Mouse (Mus musculus) left cerebral cortex, adult 11 months (tissue): ENCODE measurements at regions not wholly inside any gene's neighbourhood (a gene's known extent, or its start where the extent isn't known, plus 50 kb on each side); places are given as distances from the start of the nearest gene placed in this dataset.

Source experiments
- DNase-seq: peaks from one replicate; pipeline ENCODE4 v3.0.0; 2022; ENCODE audit warnings: low spot score

- peak; percentile 42 for DNase-seq
These were observed 68.0 kb upstream of the Rbm24 start for GRCm38 (mm10) chr13:46350075-46350747.

- DNase-seq: no peak
These were observed 62.9 kb upstream of the Rbm24 start for GRCm38 (mm10) chr13:46355306-46355705.

GRCm38 (mm10) chr13:46355975-46356374 lies 62.3 kb upstream of the Rbm24 start:
- DNase-seq: no peak

DNA sequence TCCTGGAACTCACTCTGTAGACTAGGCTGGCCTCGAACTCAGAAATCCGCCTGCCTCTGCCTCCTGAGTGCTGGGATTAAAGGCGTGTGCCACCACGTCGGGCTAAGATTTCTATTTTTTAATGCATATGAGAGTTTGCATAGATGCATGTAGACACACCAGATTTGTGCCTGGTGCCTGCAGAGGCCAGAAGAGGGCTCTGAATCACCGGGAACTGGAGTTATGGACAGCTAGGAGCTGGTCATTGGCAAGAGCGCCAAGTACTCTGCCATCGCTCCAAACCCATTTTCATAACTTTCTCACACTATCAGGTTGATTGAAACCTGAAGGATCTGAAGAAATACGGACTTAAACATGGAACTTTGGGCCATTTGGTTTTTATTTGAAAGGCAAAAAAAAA lies 61.2 kb upstream of the Rbm24 start:
- no peak for DNase-seq

DNA sequence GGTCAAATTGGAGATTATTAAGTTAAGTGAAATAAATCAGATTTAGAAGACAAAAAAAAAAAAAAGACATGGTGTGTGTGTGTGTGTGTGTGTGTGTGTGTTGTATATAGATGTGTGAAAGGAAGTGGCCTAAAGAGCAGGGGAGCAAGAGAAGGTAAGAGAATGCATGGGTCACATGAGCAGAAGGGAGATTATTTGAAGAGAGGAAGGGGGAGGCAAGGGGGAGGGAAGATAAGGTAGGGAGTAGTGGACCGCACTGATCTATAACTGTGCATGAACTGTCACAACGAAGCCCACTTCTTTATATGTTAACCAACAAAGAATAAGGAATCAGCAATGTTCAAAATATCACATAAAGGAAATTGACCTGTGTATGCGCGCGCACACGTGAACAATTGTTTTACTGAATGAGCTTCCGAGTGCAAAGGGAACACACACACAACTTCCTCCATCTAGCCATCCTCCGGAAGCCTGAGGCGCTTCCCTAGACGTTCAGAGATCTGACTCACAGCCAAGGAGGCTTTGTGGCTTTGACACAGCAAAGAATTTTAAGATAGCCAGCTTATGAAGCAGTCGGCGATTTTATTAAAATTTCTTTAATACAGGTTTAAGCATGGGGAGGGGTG lies 57.6 kb upstream of the Rbm24 start:
- DNase-seq: no peak

- DNase-seq: peak; percentile 42
These were observed 54.6 kb upstream of the Rbm24 start for GRCm38 (mm10) chr13:46363456-46364201.

DNA sequence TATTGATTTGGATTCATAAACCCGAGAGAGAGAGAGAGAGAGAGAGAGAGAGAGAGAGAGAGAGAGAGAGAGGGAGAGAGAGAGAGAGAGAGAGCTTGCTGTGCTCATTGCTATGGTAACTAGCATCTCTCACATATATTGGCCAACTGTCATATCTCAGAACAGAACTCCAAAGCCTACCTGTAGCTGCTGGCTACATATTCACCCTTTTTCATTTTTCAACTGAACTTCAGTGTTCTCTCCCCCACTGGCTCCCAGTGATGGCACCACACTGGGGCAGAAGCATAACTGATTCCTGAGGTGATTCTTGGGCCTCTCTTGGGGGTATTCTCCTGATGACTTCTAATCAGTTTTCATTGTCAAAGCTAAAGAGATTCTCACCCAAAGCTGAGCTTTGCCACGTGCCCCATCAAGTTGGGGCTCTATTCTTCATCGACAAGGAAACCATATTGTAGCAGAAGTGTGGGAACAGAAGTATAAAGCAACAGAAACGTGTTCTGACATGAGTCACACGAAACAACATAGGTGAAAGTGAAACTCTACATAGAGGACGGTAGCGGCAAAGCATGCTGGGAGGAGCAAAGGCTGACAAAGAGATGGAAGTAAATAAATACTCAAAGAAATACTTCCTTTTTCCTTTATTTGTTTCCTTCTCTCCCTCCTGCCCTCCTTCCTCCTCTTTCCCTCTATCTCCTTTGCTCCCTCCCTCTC lies 53.9 kb upstream of the Rbm24 start:
- DNase-seq: no peak

DNA sequence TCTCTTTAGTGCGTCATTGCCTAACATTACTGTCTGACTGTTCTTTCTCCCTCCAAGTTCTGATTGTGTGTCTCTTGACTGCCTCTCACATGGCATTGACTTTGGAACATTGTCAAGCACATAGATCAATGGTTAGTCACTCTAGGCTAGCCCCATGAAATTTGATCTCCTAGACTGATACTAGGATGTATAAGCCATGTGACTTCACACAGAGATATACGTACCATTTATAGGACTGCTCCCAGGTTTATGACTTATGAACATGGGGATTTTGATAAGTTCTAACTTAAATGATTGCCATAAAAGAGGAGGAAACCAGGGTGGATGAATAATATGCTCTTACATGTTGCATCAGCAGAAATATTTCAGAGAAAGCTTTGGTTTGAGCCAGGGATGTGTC lies 52.9 kb upstream of the Rbm24 start:
- DNase-seq: no peak
